Mouse (Mus musculus) heart, postnatal 0 days (tissue): ENCODE results near the gene Cpox. TPM values are rescaled to one million over a fixed set of nuclear protein-coding genes. Genes with fewer than 3 reads are reported as not detected.
A peak's percentile ranks its signal among the peaks of the same experiment; 100 is the strongest.

ENCODE experiments used
- ATAC-seq: fragments of 200-750 bp; cut with Nextera tagmentation; 2 replicates; pipeline ENCODE4 v1.8.0; 2017; ENCODE audit warnings: low read depth, moderate number of reproducible peaks, moderate library complexity; ENCODE audit not compliant: insufficient read depth
- DNase-seq: peaks from one replicate; pipeline ENCODE4 v3.0.0-alpha.2; 2016; ENCODE audit warnings: low spot score
- H3K27ac ChIP-seq: fragments of 300-500 bp; sonication (generic); 2 replicates; pipeline ENCODE4 v1.5.1; 2014; ENCODE audit warnings: low read depth, mild to moderate bottlenecking
- H3K27me3 ChIP-seq: fragments of 300-500 bp; sonication (generic); 2 replicates; pipeline ENCODE4 v1.6.1; 2014; ENCODE audit warnings: low read length, mixed read lengths; ENCODE audit not compliant: control insufficient read depth, insufficient read depth
- H3K36me3 ChIP-seq: fragments of 300-500 bp; sonication (generic); replicated peaks from 2 replicates; pipeline ENCODE4 v1.6.1; 2014; ENCODE audit warnings: low read length, mixed read lengths; ENCODE audit not compliant: control insufficient read depth, insufficient read depth
- H3K4me1 ChIP-seq: fragments of 300-500 bp; sonication (generic); 2 replicates; pipeline ENCODE4 v1.6.1; 2014; ENCODE audit warnings: antibody characterized with exemption; ENCODE audit not compliant: control insufficient read depth, insufficient read depth
- H3K4me2 ChIP-seq: fragments of 300-500 bp; sonication (generic); 2 replicates; pipeline ENCODE4 v1.6.1; 2014; ENCODE audit warnings: low read depth, mild to moderate bottlenecking, low read length, moderate library complexity
- H3K4me3 ChIP-seq: fragments of 300-500 bp; sonication (generic); 2 replicates; pipeline ENCODE4 v1.5.1; 2014; ENCODE audit warnings: low read depth, low read length
- H3K9ac ChIP-seq: fragments of 300-500 bp; sonication (generic); replicated peaks from 2 replicates; pipeline ENCODE4 v1.6.1; 2014; ENCODE audit warnings: low read depth, low read length, mixed read lengths
- H3K9me3 ChIP-seq: fragments of 300-500 bp; sonication (generic); replicated peaks from 2 replicates; pipeline ENCODE4 v1.6.1; 2016; ENCODE audit warnings: low read length; ENCODE audit not compliant: control insufficient read depth
- CTCF ChIP-seq: IDR thresholded peaks from 2 replicates; pipeline ENCODE4 v1.5.1; 2016; ENCODE audit warnings: antibody characterized with exemption, control low read depth, low read depth
- EP300 ChIP-seq: IDR thresholded peaks from 2 replicates; pipeline ENCODE4 v1.6.1; 2016; ENCODE audit warnings: antibody characterized with exemption, low read depth
- WGBS: fragments of 180-500 bp; shearing (Covaris S2); extraction: QIAGEN DNeasy Blood & Tissue Kit; methylation state at CpG from one replicate; pipeline ENCODE4 v1.1.7; 2014; 5-methylcytosine and 5-hydroxymethylcytosine counted together
- polyA plus RNA-seq: library from polyadenylated mRNA; unstranded; fragments of >200 nt; fragmentation: Nextera tagmentation; extraction: Ambion mirVana; gene quantifications from 2 replicates; pipeline ENCODE4 v1.2.1, GENCODE M21; 2015
- total RNA-seq: library from RNA; depleted of rRNA; stranded (reverse); fragments of >200 nt; gene quantifications from 2 replicates; pipeline ENCODE4 v1.2.3, GENCODE M21; 2014; ENCODE audit warnings: low replicate concordance; rRNA removed

The Cpox gene
- 27.4 and 35.4 TPM in 2 replicates for total RNA-seq
- polyA plus RNA-seq, result 15.4 and 15.6 TPM in 2 replicates

- ATAC-seq (peak; percentile 97), DNase-seq (peak; percentile 87)
- H3K27me3 ChIP-seq, result no peaks in the 10 kb centered on the region
- under 1% methylated on average over 51 of the region's 51 CpGs for WGBS
- H3K4me2 ChIP-seq, result peak within 1 kb of the TSS; percentile 93
- peak within 1 kb of the TSS; percentile 76 for H3K27ac ChIP-seq
- H3K4me3 ChIP-seq, result peak within 1 kb of the TSS; percentile 86
- H3K9ac ChIP-seq, result peak within 1 kb of the TSS; percentile 65
- no peak for TF ChIP-seq EP300
- no peak for TF ChIP-seq CTCF
- H3K4me1 ChIP-seq, result peaks cover 13% of the 10 kb centered on the region
- H3K36me3 ChIP-seq, result peaks cover 21% of the 10 kb centered on the region
- H3K9me3 ChIP-seq, result no peaks in the 10 kb centered on the region
Observed at GRCm38 (mm10) chr16:58669917-58670630, at the start of gene Cpox. Cpox (plus strand) TSS chr16:58670292.

DNA sequence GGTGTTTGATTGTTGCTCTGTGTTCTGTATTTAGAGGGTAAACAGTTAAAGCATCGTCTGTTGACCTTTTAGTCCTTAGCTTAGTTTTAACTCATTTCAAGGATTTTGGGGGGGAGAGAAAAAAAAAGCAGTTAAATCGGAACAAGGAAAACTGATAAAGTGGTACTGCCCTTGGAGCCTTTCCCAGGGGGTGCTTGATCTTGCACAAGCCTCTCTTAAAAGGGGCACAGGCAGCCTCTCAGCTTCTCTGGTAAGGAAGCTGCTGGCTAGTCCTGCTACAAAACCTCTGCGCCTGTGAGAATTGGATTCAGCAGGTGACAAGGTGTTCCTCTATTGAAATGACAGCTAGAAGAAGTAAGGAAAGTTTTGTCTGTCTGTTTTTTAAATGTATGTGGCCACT, 47.7 kb upstream of the Cpox start:
- H3K9ac ChIP-seq, result no peak overlapping the region
- no peaks in the 10 kb centered on the region for H3K9me3 ChIP-seq
- no peak overlapping the region for H3K27ac ChIP-seq
- no peaks in the 10 kb centered on the region for H3K4me1 ChIP-seq
- H3K4me3 ChIP-seq, result no peak overlapping the region
- TF ChIP-seq CTCF (no peak), EP300 (no peak)
- H3K4me2 ChIP-seq, result no peak overlapping the region
- H3K27me3 ChIP-seq, result no peaks in the 10 kb centered on the region
- WGBS, result 59% methylated on average over 3 of the region's 3 CpGs
- no peaks in the 10 kb centered on the region for H3K36me3 ChIP-seq
- DNase-seq, result no peak
- no peak for ATAC-seq

DNA sequence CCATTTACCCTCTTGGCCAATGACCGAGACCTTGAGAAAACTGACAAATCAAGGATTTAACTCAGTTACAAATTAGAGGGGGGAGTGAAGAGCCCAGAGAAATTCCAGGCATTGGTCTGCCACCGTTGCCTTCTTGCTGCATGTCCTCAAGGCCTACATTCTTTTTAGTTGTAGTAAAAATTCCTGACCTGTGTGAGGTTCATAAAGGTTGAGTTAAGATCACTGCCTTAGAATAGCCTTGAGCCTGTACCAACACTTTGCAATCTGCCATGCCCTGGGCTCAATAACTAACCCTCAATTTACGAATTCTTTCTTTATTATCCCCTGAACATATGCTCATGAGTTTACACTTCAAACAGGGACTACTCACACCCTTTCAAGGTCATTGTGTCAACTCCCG, 47.0 kb upstream of the Cpox start:
- Histone ChIP-seq H3K4me1 (no peaks in the 10 kb centered on the region), H3K27ac (no peak overlapping the region), H3K36me3 (no peaks in the 10 kb centered on the region), H3K9ac (no peak overlapping the region), H3K4me3 (no peak overlapping the region), H3K9me3 (no peaks in the 10 kb centered on the region), H3K4me2 (no peak overlapping the region), H3K27me3 (no peaks in the 10 kb centered on the region)
- DNase-seq (no peak), ATAC-seq (no peak)
- TF ChIP-seq CTCF (no peak), EP300 (no peak)
- 69% methylated on average over 4 of the region's 4 CpGs for WGBS

DNA sequence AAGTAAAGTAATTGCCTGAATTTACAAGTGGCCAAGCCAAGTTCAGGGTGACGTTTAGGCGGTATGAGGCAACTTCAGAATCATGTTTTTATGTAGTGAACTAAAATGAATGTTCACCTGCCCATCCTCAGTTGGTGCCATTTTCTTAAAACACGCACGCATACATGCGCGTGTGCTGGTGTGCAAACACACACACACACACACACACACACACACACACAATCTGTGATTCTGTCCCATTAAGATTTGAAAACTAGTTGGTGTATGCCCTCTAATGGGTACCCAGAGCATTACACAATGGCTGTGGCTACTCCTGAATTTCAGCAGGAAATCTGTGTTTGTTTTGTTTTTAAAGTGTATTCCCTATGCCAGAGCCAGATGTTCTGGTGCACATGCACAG, 46.1 kb upstream of the Cpox start:
- no peaks in the 10 kb centered on the region for H3K4me1 ChIP-seq
- no peaks in the 10 kb centered on the region for H3K27me3 ChIP-seq
- DNase-seq, result peak; percentile 43
- no peaks in the 10 kb centered on the region for H3K9me3 ChIP-seq
- no peak for ATAC-seq
- WGBS, result 67% methylated on average over 6 of the region's 6 CpGs
- no peak overlapping the region for H3K9ac ChIP-seq
- H3K4me2 ChIP-seq, result no peak overlapping the region
- no peaks in the 10 kb centered on the region for H3K36me3 ChIP-seq
- no peak overlapping the region for H3K4me3 ChIP-seq
- H3K27ac ChIP-seq, result no peak overlapping the region
- peak; percentile 74 for TF ChIP-seq CTCF
- TF ChIP-seq EP300, result no peak

GRCm38 (mm10) chr16:58627597-58628335, 42.3 kb upstream of the Cpox start:
- no peak for ATAC-seq
- 90% methylated on average over 4 of the region's 4 CpGs for WGBS

More at GRCm38 (mm10) chr16:58627597-58628335, 42.3 kb upstream of the Cpox start:
- Histone ChIP-seq H3K4me2 (no peak overlapping the region), H3K36me3 (no peaks in the 10 kb centered on the region), H3K9me3 (no peaks in the 10 kb centered on the region), H3K27me3 (no peaks in the 10 kb centered on the region), H3K4me1 (no peaks in the 10 kb centered on the region), H3K4me3 (no peak overlapping the region), H3K9ac (no peak overlapping the region), H3K27ac (no peak overlapping the region)
- no peak for DNase-seq
- TF ChIP-seq EP300 (no peak), CTCF (peak; percentile 33)
